Comparison of ENCODE assay signal across 26 mouse cellular contexts in genomic region chr17:91425120-91425519, GRCm38 (mm10).
A peak's percentile ranks its signal among the peaks of the same experiment; 100 is the strongest.
DNase-seq lines count a peak whose midpoint lies in the region; ATAC-seq and TF ChIP-seq lines count a peak whose summit lies in the region.
"Had no signal": no experiment of that assay in that cellular context is flagged by ENCODE, and none has a peak within 500 bp of the region (broad histone marks: within the 10 kb centered on the region; RNA-seq: fewer than 3 reads in every experiment).

No protein-coding gene starts in this region.

- peak; percentile 96 for ATAC-seq in frontal cortex, adult (ENCODE audit: low TSS enrichment)
- no peak for ATAC-seq in neural tube, embryonic 15.5 days (ENCODE audit: low FRiP score)
- ATAC-seq: CD4-positive, CD25-positive, alpha-beta regulatory T cell, adult 4 months had no signal

- 95% methylated on average over 1 of the region's 1 CpGs for WGBS in neural tube, embryonic 15.5 days

- no peak for DNase-seq in frontal cortex, postnatal 25 days (ENCODE audit: low spot score in 2 of 2)
- DNase-seq in left cerebral cortex, adult 11 months (ENCODE audit: low spot score), result peak; percentile 13
- no peak for DNase-seq in left cerebral cortex, adult 2 months (ENCODE audit: extremely low spot score in 1 of 2, low spot score in 2 of 2)
- DNase-seq in brain, adult 2 months (ENCODE audit: low read depth, low spot score), result peak; percentile 74
- peak; percentile 1 to 77 for DNase-seq in frontal cortex, postnatal 36 days (ENCODE audit: low spot score in 2 of 2)
- no peak for DNase-seq in adrenal gland, adult 2 months
- DNase-seq: adrenal gland, postnatal 36 days; cerebellum, adult 8-10 months; cerebellum, postnatal 25 days; gastrocnemius, postnatal 10 days; heart, postnatal 10 days; kidney, adult 11 months; kidney, postnatal 36 days had no signal

- no peaks in the 10 kb centered on the region for H3K9me3 ChIP-seq in neural tube, embryonic 15.5 days (replicated peaks)
- H3K9me3 ChIP-seq: embryonic facial prominence, embryonic 10.5 days; embryonic facial prominence, embryonic 15.5 days; heart, embryonic 13.5 days; limb, embryonic 13.5 days; lung, embryonic 15.5 days; midbrain, embryonic 12.5 days; neural tube, embryonic 12.5 days had no signal

- H3K27me3 ChIP-seq in neural tube, embryonic 15.5 days (replicated peaks), result no peaks in the 10 kb centered on the region
- H3K27me3 ChIP-seq: embryonic facial prominence, embryonic 15.5 days; heart, embryonic 13.5 days; limb, embryonic 13.5 days; lung, embryonic 15.5 days; midbrain, embryonic 12.5 days; neural tube, embryonic 12.5 days had no signal

- H3K27ac ChIP-seq in left cerebral cortex, adult 2 months, result no peak overlapping the region; the same call in 1 of the 2 replicates
- H3K27ac ChIP-seq in neural tube, embryonic 15.5 days (replicated peaks), result no peak overlapping the region
- H3K27ac ChIP-seq: embryonic facial prominence, embryonic 10.5 days; embryonic facial prominence, embryonic 15.5 days; heart, embryonic 13.5 days; hindbrain, embryonic 14.5 days; limb, embryonic 13.5 days; lung, embryonic 15.5 days; midbrain, embryonic 12.5 days; neural tube, embryonic 12.5 days had no signal

- H3K4me1 ChIP-seq in neural tube, embryonic 15.5 days, result no peaks in the 10 kb centered on the region
- H3K4me1 ChIP-seq: embryonic facial prominence, embryonic 10.5 days; embryonic facial prominence, embryonic 15.5 days; heart, embryonic 13.5 days; limb, embryonic 13.5 days; lung, embryonic 15.5 days; midbrain, embryonic 12.5 days; neural tube, embryonic 12.5 days had no signal

- H3K4me3 ChIP-seq in left cerebral cortex, adult 2 months, result no peak overlapping the region
- no peak overlapping the region for H3K4me3 ChIP-seq in neural tube, embryonic 15.5 days (replicated peaks)
- H3K4me3 ChIP-seq: embryonic facial prominence, embryonic 10.5 days; embryonic facial prominence, embryonic 15.5 days; heart, embryonic 13.5 days; limb, embryonic 13.5 days; lung, embryonic 15.5 days; midbrain, embryonic 12.5 days; myocyte; neural tube, embryonic 12.5 days had no signal

- no peak overlapping the region for H3K4me2 ChIP-seq in neural tube, embryonic 15.5 days
- H3K4me2 ChIP-seq: embryonic facial prominence, embryonic 15.5 days; heart, embryonic 13.5 days; hindbrain, embryonic 14.5 days; limb, embryonic 13.5 days; liver, embryonic 11.5 days; lung, embryonic 15.5 days; midbrain, embryonic 12.5 days; neural tube, embryonic 12.5 days had no signal

- H3K9ac ChIP-seq in neural tube, embryonic 15.5 days (replicated peaks), result no peak overlapping the region
- H3K9ac ChIP-seq: embryonic facial prominence, embryonic 15.5 days; heart, embryonic 13.5 days; hindbrain, embryonic 14.5 days; limb, embryonic 13.5 days; lung, embryonic 15.5 days; midbrain, embryonic 12.5 days; neural tube, embryonic 12.5 days had no signal

- TF ChIP-seq CTCF in left cerebral cortex, adult 2 months (IDR thresholded peaks at IDR 0.05), result no peak

- H3K36me3 ChIP-seq in neural tube, embryonic 15.5 days, result no peaks in the 10 kb centered on the region
- H3K36me3 ChIP-seq: embryonic facial prominence, embryonic 10.5 days; embryonic facial prominence, embryonic 15.5 days; heart, embryonic 13.5 days; limb, embryonic 13.5 days; lung, embryonic 15.5 days; midbrain, embryonic 12.5 days; neural tube, embryonic 12.5 days had no signal

- intact Hi-C loops in left cerebral cortex, adult 2 months (cut with DNase I), result no loop called here

Comparison
In these comparisons a context has a peak if more than half of its experiments do, and no peak if none do; other contexts are left out.
1. DNase-seq: peak in left cerebral cortex, adult 11 months (single experiment), brain, adult 2 months (single experiment) and frontal cortex, postnatal 36 days (2 of 2); none in frontal cortex, postnatal 25 days (0 of 2), left cerebral cortex, adult 2 months (0 of 2) and adrenal gland, adult 2 months (single experiment).